Mouse (Mus musculus) T-helper 2 cell (primary cell): ENCODE measurements around the gene C130032M10Rik.

ENCODE experiments used
- in situ Hi-C: fragments of 300-600 bp; cut with MboI, MseI; formaldehyde crosslinking; loops from one replicate; pipeline ENCODE4 v1.15.1; 2025; ENCODE audit warnings: high pct_unique_total_duplicates

Gene C130032M10Rik

DNA sequence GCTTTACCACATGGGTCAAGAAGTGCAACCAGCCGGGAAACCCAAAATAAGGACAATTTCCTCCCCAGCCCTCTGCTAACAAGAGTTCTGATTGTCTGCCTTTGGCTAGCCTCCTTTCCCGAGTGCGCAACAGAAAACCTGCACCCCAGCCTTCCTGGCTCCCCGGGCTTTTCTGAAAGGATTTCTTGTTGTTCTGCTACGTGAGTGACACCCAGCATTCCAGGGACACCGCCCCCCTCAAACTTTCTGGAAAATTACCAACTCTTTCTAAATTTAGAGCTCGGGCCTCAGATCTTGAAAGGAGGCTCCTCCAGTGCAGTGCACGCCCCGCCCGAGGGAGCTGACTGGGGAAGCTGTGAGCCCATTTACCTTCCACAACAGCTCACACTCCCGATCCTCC lies at the start of gene C130032M10Rik:
Gene C130032M10Rik, plus strand, starts transcription at position 334 of the 400 bp plus-strand sequence.
- in situ Hi-C loops: no loop called here

DNA sequence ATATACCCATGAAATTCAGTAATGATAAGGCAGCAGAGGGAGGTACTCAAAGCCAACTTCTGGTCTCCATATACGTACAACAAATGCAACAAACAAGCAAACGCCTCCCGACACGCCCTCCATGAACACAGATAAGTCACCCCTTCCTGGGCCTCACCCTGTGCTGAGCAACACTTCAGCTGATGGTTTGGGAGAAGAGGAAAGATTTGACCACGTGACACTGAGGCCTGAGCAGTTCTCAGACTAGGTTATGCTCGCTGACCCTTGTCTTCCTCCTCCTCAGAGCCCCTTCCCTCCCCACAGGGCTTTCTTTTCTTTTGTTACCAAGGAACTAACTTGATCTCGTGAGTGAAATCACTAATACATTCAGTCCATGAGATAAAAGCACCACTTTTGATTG lies 48.6 kb upstream of the C130032M10Rik start:
- in situ Hi-C loops: loop anchor here (25.0 kb wide), 1 partner anchor 1695 kb away; no protein-coding TSS in a partner anchor

DNA sequence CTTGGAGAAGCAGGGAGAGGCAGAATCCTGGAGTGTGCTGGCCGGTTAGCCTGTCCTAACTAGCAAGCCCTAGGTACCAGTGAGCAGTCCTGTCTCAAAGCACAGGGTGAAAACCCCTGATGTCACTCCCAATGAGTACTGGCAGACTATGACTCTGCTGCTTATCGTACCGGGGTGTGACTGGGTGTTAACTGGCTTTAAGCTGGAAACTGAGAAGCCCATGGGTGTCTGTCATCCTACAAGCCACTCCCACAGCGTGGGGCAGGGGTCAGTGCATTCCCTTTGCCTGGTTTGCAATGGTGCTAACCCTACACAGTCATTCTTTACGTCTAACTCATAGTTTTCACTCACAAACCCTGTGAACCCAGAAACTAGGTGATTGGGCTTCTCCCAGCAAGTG lies 47.3 kb upstream of the C130032M10Rik start:
- in situ Hi-C loops: loop anchor here (25.0 kb wide), 1 partner anchor 1694 kb away; no protein-coding TSS in a partner anchor

DNA sequence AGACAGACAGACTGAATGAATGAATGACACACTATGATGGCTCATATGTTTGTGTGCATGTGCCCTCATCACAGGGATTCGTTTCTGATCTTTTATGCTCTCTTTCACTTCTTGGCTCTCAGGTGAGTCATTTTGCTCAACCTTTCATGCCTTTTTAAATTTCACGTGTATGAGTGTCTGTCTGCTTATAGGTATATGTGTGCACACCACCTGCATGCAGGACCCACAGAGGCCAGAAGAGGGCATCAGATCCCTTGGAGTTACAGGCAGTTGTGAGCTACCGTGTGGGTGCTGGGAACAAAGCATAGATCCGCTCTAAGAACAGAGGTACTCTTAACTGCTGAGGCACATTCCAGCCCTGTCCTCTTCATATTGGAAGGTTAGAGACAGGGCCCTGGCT lies 46.8 kb upstream of the C130032M10Rik start:
- in situ Hi-C loops: loop anchor here (25.0 kb wide), 1 partner anchor 1694 kb away; no protein-coding TSS in a partner anchor

DNA sequence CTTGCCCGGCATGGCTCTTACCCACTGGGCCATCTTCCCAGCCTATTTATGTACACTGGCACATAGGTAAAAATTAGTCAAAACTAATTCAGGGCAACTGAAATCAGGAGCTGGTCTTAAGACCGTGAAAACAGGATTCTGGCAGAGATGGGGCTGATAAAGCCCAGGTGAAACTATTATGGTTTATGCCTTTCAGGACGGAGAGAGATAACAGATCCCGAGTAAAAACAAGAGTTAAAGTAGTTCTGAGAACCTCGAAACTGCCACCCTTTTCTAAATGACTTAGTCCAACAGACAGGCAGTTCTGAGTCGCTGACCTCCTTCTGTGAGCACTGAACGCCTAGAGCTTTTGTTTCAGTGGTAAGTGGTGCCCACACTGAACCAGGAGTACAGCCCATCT lies 43.6 kb upstream of the C130032M10Rik start:
- in situ Hi-C loops: loop anchor here (25.0 kb wide), 1 partner anchor 1690 kb away; no protein-coding TSS in a partner anchor

DNA sequence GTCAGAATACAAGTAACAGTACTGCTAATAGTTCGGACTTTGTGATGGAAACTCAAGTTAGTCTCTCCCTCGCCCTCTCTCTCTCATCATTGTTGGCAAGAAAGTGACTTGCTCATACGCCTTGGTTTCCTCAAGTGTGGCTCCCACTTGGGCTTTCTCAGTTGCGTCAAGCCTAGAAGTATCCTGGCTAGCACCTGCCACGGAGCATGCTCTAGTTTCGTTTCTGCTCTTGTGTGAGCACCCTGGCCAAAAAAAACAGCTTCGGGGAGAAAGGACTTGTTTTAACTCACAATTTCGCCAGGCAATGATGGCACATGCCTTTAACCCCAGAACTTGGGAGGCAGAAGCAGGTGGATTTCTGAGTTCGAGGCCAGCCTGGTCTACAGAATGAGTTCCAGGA lies 38.5 kb upstream of the C130032M10Rik start:
- in situ Hi-C loops: no loop called here

DNA sequence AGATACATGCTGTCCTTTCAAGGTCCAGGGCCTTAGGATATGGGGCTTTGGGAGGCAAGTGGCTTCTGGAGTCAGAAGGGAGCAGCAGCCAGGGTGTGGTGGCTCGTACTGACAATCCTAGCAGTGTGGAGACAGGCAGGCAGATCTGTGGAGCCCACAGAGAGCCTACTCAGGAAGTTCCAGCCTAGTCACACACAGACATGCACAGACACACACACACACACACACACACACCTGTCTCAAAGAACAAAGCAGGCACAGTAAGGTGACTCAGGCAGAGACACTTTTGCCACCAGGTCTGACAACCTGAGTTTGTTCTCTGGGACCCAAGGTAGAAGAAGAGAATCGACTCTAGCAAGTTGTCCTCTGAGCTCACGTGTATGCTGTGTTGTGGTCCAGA lies 34.6 kb upstream of the C130032M10Rik start:
- in situ Hi-C loops: no loop called here

DNA sequence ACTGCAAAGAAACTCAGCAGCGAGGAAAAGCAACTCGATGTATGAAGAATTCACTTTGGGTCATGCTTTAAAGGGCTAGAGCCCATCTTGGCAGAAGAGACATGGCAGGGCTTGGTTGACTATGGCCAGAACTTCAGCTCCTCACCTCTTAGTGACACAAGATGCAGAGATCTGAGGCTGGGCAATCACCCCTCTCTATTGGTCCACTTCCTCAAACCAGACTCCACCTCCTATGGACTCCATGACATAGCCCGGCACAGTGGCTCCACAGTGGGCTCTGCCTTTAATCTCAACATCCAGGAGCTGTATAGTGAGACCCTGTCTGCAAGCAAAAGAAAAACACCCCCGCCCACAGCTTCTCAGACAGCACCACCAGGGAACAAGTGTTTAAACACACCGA lies 30.7 kb upstream of the C130032M10Rik start:
- in situ Hi-C loops: no loop called here

DNA sequence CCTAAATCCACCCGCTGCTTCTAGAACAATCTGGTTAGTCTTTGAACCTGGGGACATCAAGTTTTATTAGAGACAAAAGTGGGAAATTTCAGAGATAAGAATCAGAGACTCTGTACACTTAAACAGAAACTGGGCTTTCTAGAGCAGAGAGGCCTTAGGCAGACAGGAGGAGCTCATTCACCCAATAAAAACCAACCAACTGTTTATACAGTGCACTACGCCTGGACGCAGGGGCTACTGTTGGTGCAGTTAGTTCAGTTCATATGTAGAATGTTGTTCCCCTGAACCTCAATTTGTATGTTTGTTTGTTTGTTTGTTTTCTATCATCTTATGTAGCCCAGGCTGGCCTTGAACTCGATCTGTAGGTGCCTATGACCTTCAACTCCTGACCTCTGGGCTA lies 28.7 kb upstream of the C130032M10Rik start:
- in situ Hi-C loops: no loop called here

DNA sequence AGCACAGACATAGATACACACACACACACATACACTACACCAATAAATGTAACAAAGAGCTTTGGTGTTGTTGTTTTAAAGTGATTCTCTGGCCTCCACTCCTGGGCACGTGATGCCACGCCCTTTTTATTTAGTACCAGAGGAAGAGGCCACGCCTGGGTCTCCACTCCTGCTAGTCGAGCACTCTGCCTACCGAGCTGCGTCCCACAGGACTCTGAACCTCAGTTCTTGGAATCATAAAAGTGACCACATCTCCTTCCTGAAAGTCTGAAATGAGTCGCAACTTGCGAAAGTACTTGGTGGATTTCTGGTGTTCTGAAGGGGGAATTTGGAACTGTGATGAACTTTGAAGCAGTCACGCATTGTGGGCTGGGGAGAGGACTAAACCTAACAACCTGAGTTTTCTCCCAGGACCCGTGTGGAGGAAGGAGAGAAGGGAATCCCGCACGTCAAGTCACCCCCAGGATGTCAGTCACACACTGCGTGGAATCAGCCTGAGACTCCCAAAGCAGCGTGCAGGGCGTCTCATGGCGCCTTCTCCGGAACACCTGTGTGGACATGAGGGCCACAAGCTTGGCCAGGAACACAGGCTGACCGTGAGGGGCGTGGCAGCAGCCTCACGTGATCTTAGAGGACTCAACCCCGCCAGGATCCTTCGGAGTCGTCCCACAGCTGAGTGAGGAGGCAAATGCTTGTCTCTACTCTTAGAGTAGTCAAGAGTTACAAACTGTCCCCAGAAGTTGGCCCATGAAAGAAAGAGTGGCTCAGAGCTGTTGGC lies 27.8 kb upstream of the C130032M10Rik start:
- in situ Hi-C loops: no loop called here

DNA sequence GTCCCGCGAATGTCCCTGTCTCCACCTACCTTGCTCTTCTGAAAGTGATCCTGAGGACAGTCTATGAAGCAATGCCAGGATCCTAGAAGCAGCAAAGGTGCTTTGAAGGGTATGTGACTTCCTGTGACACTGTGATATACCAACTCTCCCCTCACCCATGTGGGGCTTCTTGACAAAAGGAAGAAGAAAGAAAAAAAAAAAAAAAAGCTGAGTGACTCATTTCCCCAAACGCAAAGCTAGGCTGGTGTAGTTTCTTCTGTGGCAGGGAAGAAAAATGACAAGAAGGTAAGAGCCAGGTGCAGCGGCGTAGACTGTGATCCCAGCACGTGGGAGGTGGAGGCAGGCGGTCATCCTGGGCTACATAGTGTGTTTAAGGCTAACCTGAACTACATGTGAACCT lies 19.0 kb upstream of the C130032M10Rik start:
- in situ Hi-C loops: loop anchor here (5.0 kb wide), 3 partner anchors 79 to 179 kb away; no protein-coding TSS in a partner anchor

DNA sequence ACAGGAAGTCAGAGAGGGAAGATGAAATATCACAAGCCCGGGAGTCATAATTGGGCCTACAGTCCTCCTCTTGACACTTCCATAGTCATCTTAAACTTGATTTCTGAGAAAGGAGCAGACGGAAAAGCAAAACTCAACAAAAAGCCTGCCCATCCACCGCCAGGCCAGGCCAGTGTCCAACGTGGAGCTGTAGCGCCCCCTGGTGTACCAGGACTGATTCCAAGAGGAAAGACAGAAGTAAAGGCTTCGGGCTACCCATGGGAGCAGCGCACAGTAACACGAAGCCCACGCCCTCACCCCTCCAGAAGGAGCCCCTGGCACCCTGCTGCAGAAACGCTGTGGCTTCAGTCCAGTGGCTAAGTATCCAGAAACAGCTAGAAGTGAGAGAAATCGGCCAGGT lies 17.3 kb upstream of the C130032M10Rik start:
- in situ Hi-C loops: loop anchor here (5.0 kb wide), 3 partner anchors 81 to 181 kb away; no protein-coding TSS in a partner anchor

DNA sequence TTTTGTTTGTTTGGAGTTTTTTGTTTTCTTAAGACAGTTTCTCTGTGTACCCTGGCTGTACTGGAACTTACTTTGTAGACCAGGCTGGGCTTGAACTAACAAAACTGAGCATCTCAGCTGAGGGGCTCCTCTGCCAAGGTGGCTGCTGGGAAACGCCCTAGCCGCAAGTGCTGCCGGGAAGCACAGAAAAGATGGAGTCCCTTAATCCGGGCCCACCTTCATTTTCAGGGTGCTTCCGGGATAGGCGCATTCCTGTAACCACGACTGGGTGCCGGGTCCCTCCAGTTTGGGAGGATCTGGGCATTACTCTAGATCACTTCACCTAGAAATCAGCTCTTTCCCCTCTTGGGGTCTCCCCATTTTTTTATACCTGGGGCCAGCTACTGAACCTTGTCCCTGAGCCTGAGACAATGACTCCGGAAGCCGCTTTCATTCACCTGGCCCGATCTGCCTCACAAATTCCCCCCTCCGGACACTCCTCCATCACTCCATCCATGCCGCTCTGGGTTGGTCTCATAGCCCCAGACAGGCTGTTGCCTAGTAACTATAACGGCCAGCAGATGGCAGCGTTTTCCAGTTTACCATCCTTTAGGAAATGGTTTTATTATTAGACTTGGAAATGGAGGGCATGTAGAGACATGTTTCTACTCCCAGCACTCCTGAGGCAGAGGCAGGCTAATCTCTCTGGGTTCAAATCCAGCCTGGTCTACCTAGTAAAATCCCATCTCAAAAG lies 15.5 kb upstream of the C130032M10Rik start:
- in situ Hi-C loops: loop anchor here (5.0 kb wide), 3 partner anchors 82 to 183 kb away; no protein-coding TSS in a partner anchor

DNA sequence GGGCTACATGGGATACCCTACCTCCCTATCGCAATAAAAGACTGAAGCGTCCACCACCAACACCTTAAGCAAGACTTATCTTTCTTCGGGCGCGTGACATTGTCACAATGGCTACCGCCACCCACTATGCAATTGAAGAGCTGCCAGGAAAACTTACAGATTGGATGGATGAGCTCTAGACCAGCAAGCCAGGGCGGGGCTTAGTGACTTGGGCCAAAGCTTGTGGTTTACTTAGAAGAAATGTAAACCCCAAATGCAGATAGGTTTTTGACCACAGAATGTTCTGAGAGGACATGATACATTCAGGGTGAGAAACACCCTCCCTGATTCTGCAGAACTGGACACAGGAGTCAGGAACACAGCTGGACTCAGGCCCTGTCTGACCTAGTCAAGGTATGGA lies 14.4 kb upstream of the C130032M10Rik start:
- in situ Hi-C loops: no loop called here

DNA sequence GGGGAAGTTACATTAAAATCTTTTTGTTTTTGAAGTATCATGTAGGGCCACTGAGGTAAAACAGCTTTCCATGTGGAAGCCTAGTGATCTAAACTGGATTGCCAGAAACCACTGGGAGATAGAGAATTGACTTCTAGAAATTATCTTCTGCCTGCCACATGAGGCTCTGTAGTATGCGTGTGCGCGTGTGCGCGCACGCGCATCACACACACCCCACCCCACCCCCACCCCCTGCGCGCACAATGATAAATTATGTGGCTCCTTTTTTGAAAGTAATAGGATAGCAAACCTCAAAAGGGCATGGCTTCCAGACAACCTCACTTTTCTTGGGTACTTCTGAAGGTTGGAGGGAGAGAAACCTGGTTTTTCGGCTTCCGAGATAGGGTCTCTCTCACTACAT lies 13.6 kb upstream of the C130032M10Rik start:
- in situ Hi-C loops: no loop called here

DNA sequence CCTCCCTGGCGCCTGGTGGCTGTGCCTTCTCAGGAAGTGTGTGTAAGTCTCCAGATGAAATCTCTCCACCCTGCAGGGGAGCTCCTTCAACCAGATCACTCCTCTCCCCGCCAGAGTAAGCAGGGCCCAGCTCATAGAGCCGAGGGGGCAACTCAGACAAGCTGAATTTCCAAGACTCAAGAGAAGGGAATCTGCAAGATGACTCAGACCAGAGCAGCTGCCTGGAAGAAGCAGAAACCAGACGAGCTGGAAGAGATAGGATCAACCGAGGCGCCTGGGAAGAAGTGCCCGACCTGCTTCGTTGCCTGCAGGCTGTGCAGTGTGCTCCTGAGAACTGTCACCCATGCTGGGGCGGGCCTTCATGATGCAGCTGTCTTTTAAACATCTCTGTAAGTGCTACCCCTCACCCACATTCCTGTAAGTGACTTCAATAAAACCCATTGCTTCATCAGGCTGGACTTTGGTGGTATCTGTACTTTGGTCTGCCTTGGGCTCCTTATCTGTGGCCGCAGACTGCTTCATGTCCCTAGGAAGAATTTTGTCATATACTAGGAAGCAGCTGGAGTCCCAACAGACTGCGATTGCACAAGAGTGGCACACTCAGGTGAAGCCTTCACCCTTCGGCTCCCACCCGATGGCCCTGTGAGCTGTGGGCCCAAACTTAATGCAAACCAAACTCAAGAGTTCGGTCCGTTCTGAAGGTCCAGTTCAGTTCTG lies 12.6 kb upstream of the C130032M10Rik start:
- in situ Hi-C loops: no loop called here

DNA sequence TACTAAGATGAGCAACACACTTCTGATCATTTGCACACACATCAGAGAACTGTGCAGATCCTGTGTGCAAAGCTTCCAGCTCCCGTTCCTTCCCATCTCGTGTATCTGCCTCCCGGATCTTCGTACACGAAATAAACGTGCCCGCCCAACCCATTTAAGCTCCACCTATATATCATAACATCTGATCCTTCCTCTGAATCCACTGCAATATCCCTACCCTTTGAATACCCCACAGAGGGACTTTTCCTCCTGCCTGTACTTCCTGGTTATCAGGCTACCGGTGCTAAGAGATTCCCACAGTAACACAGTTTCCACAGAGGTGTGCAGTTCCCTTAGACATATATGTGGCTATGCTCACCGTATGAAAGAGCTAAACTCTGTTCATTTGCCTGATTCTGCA lies 10.7 kb upstream of the C130032M10Rik start, which contains the start of gene Ccr4:
Gene Ccr4, minus strand, starts transcription at position 101 of the 400 bp plus-strand sequence.
- in situ Hi-C loops: no loop called here

DNA sequence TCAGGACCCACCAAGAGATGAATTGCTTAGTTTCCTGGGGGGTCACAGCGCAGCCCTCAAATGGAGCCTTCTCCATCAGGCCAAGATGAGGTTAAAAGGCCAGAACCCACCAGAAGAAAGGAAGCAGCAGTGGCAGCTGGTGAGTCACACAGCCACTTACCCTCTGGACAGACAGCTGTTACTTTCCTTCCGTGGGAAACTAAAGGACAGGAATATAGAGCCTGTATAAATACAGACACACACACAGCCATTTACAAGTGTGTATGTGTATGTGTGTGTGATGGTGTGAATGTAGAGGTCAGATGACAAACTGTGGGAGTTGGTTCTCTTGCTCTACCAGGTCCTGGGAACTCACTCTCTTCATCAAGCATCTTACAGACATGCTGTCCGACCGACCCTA lies 8.9 kb upstream of the C130032M10Rik start:
- in situ Hi-C loops: no loop called here

DNA sequence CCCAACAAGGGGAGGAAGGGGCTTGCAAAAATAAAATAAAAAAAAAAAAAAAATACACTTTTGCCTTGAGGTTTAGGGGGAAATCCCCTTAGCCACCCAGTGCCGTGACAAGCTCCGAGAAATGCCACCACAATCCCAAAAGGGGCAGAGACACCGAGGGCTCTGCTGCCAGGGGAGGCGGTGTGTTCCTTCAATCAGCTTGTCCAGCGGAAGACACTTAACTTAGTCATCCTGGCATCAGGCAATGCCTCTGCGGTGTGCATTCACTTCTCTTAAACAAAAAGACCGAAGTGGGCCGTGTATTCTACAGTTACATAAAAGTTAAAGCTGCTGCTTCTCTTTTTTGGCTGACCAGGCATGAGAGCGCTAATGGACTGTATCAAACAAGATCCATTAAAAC lies 8.1 kb upstream of the C130032M10Rik start:
- in situ Hi-C loops: no loop called here

DNA sequence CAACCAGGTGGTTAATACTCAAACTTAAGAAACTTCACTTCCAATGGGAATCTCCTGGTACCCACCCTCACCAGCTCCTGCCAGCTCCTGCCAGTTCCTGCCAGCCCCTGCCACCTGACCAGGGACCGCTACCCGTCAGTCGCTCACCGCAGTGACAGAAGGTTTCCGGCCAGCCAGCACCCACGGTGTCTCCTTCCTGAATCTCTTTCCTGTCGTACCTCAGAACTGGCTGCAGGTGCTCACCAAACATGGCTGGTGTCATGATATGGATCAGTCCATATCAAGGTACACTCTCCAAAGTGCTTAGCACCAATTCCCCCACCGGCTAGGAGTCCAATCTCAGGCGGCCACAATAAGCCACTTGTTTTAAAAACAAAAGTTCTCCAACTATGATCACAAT lies 5.7 kb upstream of the C130032M10Rik start:
- in situ Hi-C loops: no loop called here

DNA sequence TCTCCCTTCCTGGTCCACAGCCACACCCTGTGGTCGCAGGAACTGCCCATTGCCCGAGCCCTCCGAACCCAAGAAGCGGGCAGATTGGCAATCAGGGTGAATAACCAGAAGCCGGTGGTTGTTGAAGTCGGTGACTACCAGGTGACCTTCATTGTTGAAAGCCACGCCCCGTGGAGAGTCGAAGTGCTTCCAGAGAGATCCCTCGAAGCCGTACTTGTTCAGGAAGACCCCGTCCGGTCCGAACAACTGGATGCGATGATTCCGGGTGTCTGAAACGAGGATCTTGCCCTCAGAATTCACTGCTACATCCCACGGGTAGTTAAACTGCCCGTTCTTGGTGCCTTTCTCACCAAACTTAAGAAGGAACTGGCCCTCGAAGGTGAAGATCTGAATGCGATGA lies 2.7 kb upstream of the C130032M10Rik start:
- in situ Hi-C loops: no loop called here
